Mouse (Mus musculus) G1E (cell line): ENCODE measurements at regions not wholly inside any gene's neighbourhood (a gene's known extent, or its start where the extent isn't known, plus 50 kb on each side); places are given as distances from the start of the nearest gene placed in this dataset.

Experiments used
- ATAC-seq: 2 replicates; pipeline ENCODE4 v1.8.0; 2016; ENCODE audit warnings: mild to moderate bottlenecking; ENCODE audit not compliant: insufficient number of reproducible peaks, poor library complexity, low FRiP score, severe bottlenecking; ENCODE audit errors: extremely low read depth
- DNase-seq: peaks from one replicate; pipeline ENCODE4 v3.0.0; 2012; ENCODE audit warnings: low spot score
- H3K27me3 ChIP-seq: 2 replicates; pipeline ENCODE4 v1.6.1; 2012; ENCODE audit warnings: mild to moderate bottlenecking, low read length, inconsistent platforms; ENCODE audit not compliant: insufficient read depth
- H3K36me3 ChIP-seq: replicated peaks from 2 replicates; pipeline ENCODE3; 2012; ENCODE audit warnings: mild to moderate bottlenecking, inconsistent platforms
- H3K4me1 ChIP-seq: 2 replicates; pipeline ENCODE4 v1.6.1; 2012; ENCODE audit warnings: low read depth, low read length, inconsistent platforms, mixed read lengths; ENCODE audit not compliant: insufficient read depth
- H3K4me3 ChIP-seq: 2 replicates; pipeline ENCODE4 v1.5.1; 2012; ENCODE audit warnings: low read depth, mild to moderate bottlenecking, inconsistent platforms, low read length, moderate library complexity, mixed read lengths
- H3K9me3 ChIP-seq: replicated peaks from 2 replicates; pipeline ENCODE4 v1.6.1; 2012; ENCODE audit warnings: inconsistent platforms
- CTCF ChIP-seq: IDR thresholded peaks from 2 replicates; pipeline ENCODE4 v1.5.1; 2012; ENCODE audit warnings: low read depth, low read length, inconsistent platforms, mixed read lengths
- GATA1 ChIP-seq: IDR thresholded peaks from 2 replicates; pipeline ENCODE4 v1.6.1; 2012; ENCODE audit warnings: borderline replicate concordance, low read length, inconsistent platforms, mixed read lengths
- GATA2 ChIP-seq: IDR thresholded peaks from 2 replicates; pipeline ENCODE4 v1.6.1; 2012; ENCODE audit warnings: low read depth, low read length, inconsistent platforms, borderline replicate concordance
- POLR2AphosphoS5 ChIP-seq: IDR thresholded peaks from 2 replicates; pipeline ENCODE4 v1.6.1; 2012; ENCODE audit warnings: low read depth, low read length, inconsistent platforms; ENCODE audit not compliant: insufficient replicate concordance
- TAL1 ChIP-seq: conservative IDR thresholded peaks from 2 replicates; pipeline ENCODE4 v1.6.1; 2012; ENCODE audit warnings: low read depth, low read length, inconsistent platforms, mixed read lengths

GRCm38 (mm10) chr8:126166394-126166793 lies 132.0 kb upstream of the Slc35f3 start:
- DNase-seq = no peak
- no peak for ATAC-seq
- H3K27me3 ChIP-seq = no peaks in the 10 kb centered on the region

GRCm38 (mm10) chr8:126174451-126174850 lies 123.9 kb upstream of the Slc35f3 start:
- Histone ChIP-seq H3K4me3 (no peak overlapping the region), H3K36me3 (no peaks in the 10 kb centered on the region), H3K4me1 (no peaks in the 10 kb centered on the region), H3K27me3 (no peaks in the 10 kb centered on the region), H3K9me3 (peaks cover 86% of the 10 kb centered on the region)
- no peak for ATAC-seq
- DNase-seq = no peak
- TF ChIP-seq CTCF (no peak), TAL1 (no peak), GATA1 (no peak), POLR2AphosphoS5 (no peak), GATA2 (no peak)

More at GRCm38 (mm10) chr8:126166394-126166793, 132.0 kb upstream of the Slc35f3 start:
- Histone ChIP-seq H3K4me1 (no peaks in the 10 kb centered on the region), H3K4me3 (no peak overlapping the region), H3K9me3 (peaks cover 82% of the 10 kb centered on the region), H3K36me3 (no peaks in the 10 kb centered on the region)
- TF ChIP-seq CTCF (no peak), TAL1 (no peak), GATA2 (no peak), POLR2AphosphoS5 (no peak), GATA1 (no peak)

- TF ChIP-seq TAL1 (no peak), CTCF (no peak), GATA1 (no peak), POLR2AphosphoS5 (no peak), GATA2 (no peak)
- ATAC-seq = no peak
- Histone ChIP-seq H3K4me3 (no peak overlapping the region), H3K36me3 (no peaks in the 10 kb centered on the region), H3K4me1 (no peaks in the 10 kb centered on the region), H3K9me3 (peaks cover 88% of the 10 kb centered on the region), H3K27me3 (no peaks in the 10 kb centered on the region)
- DNase-seq = no peak
These were observed 122.1 kb upstream of the Slc35f3 start for GRCm38 (mm10) chr8:126176305-126176704.

- H3K4me1 ChIP-seq = no peaks in the 10 kb centered on the region
- no peak overlapping the region for H3K4me3 ChIP-seq
- peaks cover 87% of the 10 kb centered on the region for H3K9me3 ChIP-seq
- H3K36me3 ChIP-seq = no peaks in the 10 kb centered on the region
- DNase-seq = no peak
- no peak for ATAC-seq
- no peaks in the 10 kb centered on the region for H3K27me3 ChIP-seq
- TF ChIP-seq GATA1 (no peak), TAL1 (no peak), GATA2 (no peak), POLR2AphosphoS5 (no peak), CTCF (no peak)
These were observed 120.5 kb upstream of the Slc35f3 start for GRCm38 (mm10) chr8:126177855-126178254.

GRCm38 (mm10) chr8:126188741-126189285 lies 109.5 kb upstream of the Slc35f3 start:
- DNase-seq (no peak), ATAC-seq (no peak)
- Histone ChIP-seq H3K36me3 (no peaks in the 10 kb centered on the region), H3K9me3 (peaks cover 74% of the 10 kb centered on the region), H3K4me1 (no peaks in the 10 kb centered on the region), H3K4me3 (no peak overlapping the region), H3K27me3 (no peaks in the 10 kb centered on the region)
- no peak for TF ChIP-seq GATA2
- no peak for TF ChIP-seq TAL1
- no peak for TF ChIP-seq POLR2AphosphoS5
- no peak for TF ChIP-seq GATA1
- no peak for TF ChIP-seq CTCF

- Histone ChIP-seq H3K27me3 (no peaks in the 10 kb centered on the region), H3K4me3 (no peak overlapping the region; the same call in 1 of the 2 replicates), H3K9me3 (peaks cover 73% of the 10 kb centered on the region), H3K36me3 (no peaks in the 10 kb centered on the region), H3K4me1 (no peaks in the 10 kb centered on the region)
- ATAC-seq (no peak), DNase-seq (no peak)
- no peak for TF ChIP-seq TAL1
- TF ChIP-seq CTCF = no peak
- no peak for TF ChIP-seq POLR2AphosphoS5
- no peak for TF ChIP-seq GATA1
- no peak for TF ChIP-seq GATA2
These were observed 102.7 kb upstream of the Slc35f3 start for GRCm38 (mm10) chr8:126195616-126196015.
